Mouse (Mus musculus) layer of hippocampus, postnatal 14 days (tissue): ENCODE results near the gene Nrp2. TPM values are rescaled to one million over a fixed set of nuclear protein-coding genes. Genes with fewer than 3 reads are reported as not detected.

Experiments used
- DNase-seq, 2 experiments: peaks; one replicate each; pipeline ENCODE4 v3.0.0; 2021 to 2022; ENCODE audit warnings: low spot score in 2 of 2, mixed read lengths in 1 of 2
- total RNA-seq, 2 experiments: library from RNA; stranded (reverse); gene quantifications; 2 replicates each; pipeline ENCODE4 v1.2.3; 2021

Gene Nrp2
- total RNA-seq, 2 experiments from 2014 or later: 70.2 to 79.5 TPM

- no peak for DNase-seq
Measured at GRCm38 (mm10) chr1:62809601-62810228, 106.6 kb downstream of the Nrp2 start.

DNA sequence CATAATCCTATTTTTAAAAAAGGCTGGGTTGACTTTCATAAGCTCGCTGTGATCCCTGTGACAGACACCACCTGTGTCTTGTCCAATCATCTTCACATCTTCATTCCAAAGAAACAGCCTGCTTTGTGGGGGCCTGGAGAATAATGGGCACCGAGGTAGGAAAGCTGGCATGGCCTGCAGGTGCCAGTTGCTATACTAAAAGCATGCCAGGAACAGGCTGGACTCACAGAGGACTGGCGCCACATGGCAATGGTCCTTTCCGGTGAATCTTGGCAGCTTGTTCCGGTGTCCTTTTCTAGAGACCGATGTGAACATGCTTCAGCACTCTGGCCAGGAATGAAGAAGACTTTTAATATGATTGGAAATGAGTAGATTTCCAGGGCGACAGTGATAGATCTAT is 108.1 kb downstream of the Nrp2 start:
- DNase-seq: no peak

DNA sequence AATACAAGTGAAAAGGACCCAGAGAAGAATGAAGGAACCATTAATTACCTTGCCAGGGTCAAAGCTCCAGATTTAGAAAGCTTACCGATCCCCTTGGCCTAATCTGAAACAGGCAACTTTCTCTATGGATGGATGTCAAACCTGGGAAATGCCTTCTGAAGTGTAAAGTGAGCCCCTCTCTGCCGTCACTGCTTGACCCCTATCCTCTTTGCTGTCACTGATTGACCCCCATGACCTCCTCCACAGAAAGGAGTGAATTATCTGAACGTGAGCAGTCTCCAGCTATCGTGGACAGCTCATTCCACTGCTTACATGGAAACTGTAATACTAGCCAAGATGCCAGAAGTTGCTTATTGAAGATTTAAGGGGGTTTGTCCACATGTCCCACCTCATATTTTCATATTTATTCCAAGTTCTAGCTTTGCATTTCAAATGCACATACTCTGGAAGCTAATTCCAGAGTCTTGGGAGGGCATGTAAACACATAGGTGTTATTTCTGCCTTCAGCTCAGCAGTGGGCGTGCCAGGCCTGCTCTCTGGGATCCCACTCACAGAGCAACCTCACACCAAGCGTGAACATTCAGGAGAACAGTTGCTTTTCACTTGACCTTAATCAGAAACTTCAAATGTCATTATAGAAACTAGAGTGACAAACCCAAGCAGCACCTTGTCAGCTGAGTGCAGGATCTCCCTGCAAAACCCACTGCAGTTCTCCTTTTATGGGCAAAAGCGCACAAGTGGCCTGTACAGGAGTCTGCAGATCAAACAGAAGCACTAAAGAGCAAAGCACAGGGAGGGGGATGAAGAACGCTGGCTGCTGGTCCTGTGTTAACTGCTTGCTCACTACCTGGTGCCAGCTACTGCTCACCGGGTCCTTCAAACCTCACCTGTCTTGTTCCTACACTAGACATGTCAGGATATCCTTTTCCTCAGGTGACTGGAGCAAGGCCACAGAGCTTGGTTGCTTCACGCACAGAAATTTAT is 109.9 kb downstream of the Nrp2 start:
- no peak for DNase-seq

GRCm38 (mm10) chr1:62813938-62814337 is 110.9 kb downstream of the Nrp2 start:
- no peak for DNase-seq

- DNase-seq: no peak
Measured at GRCm38 (mm10) chr1:62817566-62817965, 114.5 kb downstream of the Nrp2 start.

- DNase-seq: no peak
Measured at GRCm38 (mm10) chr1:62820170-62820569, 117.1 kb downstream of the Nrp2 start.

DNA sequence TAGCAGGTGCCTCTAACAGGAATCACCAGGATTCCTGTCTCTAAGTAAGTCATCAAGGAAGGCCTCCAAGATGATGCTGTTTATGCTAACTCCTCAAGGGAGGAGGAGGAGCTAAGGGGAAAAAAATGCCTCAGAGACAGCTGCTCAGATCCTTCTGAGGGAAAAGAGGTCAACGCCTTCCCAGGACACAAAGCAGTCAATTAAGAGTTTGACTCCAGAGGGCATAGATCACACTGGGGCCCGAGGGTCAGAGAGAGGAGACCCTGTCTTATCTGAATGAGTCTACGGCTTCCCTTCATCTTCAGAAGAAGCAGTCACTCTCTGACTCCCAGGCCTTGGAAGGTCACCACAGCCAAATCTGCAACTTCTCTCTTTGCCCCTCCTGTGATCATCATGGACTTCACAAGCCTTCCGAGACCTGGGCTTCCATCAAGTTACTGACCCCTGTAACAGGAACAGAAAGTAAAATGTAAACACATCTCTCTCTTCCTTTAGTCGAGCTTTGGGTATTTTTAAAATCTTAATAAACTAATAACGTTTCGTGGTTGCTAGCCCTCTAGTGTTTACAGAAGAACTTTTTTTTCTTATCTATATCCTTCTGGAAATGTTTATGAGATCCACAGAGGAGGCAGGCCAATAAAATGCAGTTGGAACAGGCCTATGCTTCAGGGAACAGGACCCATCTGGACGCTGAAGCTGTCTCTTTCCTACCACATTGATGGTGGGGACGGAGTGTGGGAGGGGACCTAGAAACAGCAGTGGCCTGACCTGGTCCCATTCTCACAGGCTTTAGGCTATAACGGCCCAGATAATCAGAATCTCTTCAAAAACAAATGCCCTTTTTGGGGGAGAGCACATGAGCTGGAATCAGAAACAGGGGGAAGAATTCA is 118.7 kb downstream of the Nrp2 start:
- no peak for DNase-seq

DNA sequence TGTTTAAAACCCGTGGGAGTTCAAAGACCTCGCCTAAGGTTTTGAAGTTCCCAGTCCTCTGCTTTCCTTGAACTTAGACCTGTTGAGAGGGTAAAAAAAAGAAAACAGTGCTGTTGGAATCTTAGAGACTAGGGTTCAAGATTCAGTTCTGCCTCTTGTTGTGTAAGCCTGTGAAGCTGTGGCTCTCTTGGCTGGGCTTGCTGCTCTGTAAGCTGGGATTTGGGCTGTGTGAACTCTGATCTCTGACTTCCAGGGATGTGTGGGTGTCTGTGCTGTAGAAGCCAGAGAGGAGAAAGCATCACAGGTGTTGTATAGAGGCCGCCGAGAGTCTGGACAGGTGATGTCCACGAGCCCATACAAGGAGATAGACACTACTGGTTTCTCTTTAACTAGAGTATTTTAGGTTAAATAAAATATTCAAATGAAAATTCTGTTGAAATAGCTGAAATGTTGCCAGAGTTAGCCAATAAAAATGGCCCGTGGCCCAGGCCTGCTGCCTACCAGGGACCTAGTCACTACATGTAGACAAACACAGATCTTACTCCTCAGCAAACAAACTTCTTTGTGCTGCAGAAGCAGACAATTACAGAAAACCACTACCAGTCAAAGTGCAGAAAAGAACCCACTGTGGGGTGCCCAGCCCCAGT is 120.6 kb downstream of the Nrp2 start:
- no peak for DNase-seq

- DNase-seq: no peak
Measured at GRCm38 (mm10) chr1:62825822-62826765, 123.0 kb downstream of the Nrp2 start.

- no peak for DNase-seq
Measured at GRCm38 (mm10) chr1:62827316-62827715, 124.2 kb downstream of the Nrp2 start.

GRCm38 (mm10) chr1:62828156-62828555 is 125.1 kb downstream of the Nrp2 start:
- DNase-seq: no peak

- DNase-seq: no peak
Measured at GRCm38 (mm10) chr1:62829690-62830417, 126.8 kb downstream of the Nrp2 start.

- no peak for DNase-seq
Measured at GRCm38 (mm10) chr1:62830418-62830769, 127.3 kb downstream of the Nrp2 start.

DNA sequence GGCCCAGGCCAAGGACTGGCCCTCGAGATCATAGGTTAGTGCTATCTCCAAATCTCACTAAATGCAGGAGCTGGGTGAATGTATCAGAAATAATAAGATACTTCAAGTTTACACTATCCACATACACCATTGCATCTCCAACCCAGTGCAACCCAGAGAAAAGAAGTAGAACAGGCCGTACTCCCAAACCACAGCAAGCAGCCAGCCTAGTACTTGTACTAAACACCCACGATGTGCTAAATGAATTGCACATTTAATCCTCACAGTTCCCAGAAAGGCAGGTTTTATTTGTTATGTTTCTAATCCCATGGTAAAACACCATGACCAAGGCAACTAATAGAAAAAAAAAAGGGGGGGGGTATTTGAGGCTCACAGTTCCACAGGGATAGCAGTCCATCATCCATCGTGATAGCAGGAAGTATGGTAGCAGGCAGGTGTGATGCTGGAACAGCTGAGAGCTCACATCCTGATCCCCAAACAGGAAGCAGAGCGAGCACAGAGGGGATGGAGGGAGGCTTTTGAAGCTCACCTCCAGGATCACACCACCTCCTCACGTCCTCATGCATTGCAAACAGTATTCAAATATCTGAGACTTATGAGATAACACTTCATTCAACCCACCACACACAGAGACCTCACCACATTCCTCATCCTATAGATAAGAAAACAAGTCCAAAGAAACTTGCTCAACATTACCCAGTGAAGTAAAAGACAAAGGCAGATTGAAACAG is 128.8 kb downstream of the Nrp2 start:
- DNase-seq: peak in 1 of 2 experiments; percentile 47

DNA sequence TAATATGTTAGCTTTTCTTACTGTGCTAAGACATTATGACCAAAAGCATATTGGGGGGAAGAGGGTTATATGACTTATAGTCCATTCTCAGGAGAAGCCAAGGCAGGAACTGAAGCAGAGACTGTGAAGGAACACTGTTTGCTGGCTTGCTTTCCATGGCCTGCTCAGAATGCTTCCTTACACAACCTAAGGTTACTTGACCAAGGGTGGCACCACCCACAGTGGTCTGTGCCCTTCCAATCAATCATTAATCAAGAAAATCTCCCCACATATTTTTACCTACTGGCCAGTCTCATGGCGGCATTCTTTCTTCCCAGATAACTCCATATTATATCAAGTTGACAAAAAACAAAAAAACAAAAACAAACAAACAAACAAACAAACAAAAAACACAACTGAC is 130.3 kb downstream of the Nrp2 start:
- DNase-seq: no peak

- DNase-seq: no peak
Measured at GRCm38 (mm10) chr1:62834443-62835185, 131.5 kb downstream of the Nrp2 start.

DNA sequence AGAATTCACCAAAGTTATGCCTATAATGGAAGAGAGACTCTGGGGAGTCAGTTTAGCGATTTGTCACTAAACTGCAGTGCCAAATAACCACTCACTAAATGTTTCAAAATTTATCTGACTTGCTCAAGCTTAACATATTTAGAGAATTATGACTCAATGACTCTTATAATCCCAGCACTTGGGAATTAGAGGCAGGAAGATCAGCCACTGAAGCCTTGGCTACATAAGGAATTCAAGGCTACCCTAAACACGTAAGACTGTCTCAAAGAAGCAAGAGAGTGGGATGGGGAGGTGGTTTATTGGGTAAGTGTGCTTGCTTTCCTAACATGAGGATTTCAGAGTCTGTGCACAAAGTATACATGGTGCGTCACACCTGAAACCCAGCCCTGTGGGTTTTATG is 135.0 kb downstream of the Nrp2 start:
- DNase-seq: no peak

DNA sequence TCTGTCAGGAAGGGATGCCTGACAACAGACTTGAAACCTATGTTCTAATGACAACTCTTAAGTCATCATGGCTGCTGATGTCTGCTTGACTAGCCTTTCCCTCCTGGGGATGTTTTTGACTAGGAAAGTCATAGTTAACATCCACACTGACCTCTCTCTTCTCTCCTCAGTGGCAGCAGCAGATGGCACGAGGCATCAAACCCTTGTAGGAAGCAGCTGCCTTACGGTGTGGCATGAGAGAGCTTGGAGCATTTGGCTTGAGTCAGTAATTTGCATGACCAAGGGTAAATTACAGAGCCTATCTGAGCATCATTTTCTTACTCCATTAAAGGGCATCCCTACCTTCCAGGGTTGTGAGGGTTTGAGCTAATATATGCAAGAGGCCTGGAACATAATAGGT is 135.5 kb downstream of the Nrp2 start:
- DNase-seq: no peak
